Mouse (Mus musculus) CH12.LX (cell line): Measurements from ENCODE around the gene Tpd52l2. TPM values are rescaled to one million over a fixed set of nuclear protein-coding genes. Genes with fewer than 3 reads are reported as not detected.
A peak's percentile ranks its signal among the peaks of the same experiment; 100 is the strongest.

ENCODE experiments used
- DNase-seq: peaks from one replicate; pipeline ENCODE4 v3.0.0-alpha.2; 2013; ENCODE audit errors: extremely low read depth
- H3K27ac ChIP-seq: 2 replicates; pipeline ENCODE4 v1.5.1; 2012; ENCODE audit warnings: low read depth, mild to moderate bottlenecking, control low read depth, moderate library complexity; ENCODE audit not compliant: insufficient read depth
- H3K27me3 ChIP-seq: replicated peaks from 2 replicates; pipeline ENCODE3; 2012; ENCODE audit warnings: inconsistent platforms
- H3K36me3 ChIP-seq, 2 experiments: replicated peaks in 1 of 2; 2 replicates each; pipeline versions ENCODE3 to v1.6.1; 2012; ENCODE audit warnings: inconsistent platforms in 1 of 2, low read length in 1 of 2, mild to moderate bottlenecking in 1 of 2, mixed read lengths in 1 of 2, moderate library complexity in 1 of 2; ENCODE audit not compliant: control insufficient read depth in 1 of 2, insufficient read depth in 1 of 2
- H3K4me1 ChIP-seq, 2 experiments: 2 replicates each; pipeline ENCODE4 v1.6.1; 2012; ENCODE audit warnings: inconsistent platforms in 1 of 2, moderate library complexity in 1 of 2; ENCODE audit not compliant: insufficient read depth in 2 of 2, control insufficient read depth in 1 of 2
- H3K4me2 ChIP-seq: 2 replicates; pipeline ENCODE4 v1.6.1; 2012; ENCODE audit warnings: low read depth, mild to moderate bottlenecking, control low read depth; ENCODE audit not compliant: poor library complexity, insufficient read depth, severe bottlenecking
- H3K4me3 ChIP-seq, 3 experiments: fragments of 150-350 bp in 1 of 3; sonication (generic) in 1 of 3; replicated peaks in 1 of 3; 2 replicates each; pipeline versions ENCODE3 to v1.5.1; 2011 to 2012; ENCODE audit warnings: low read depth in 2 of 3, low read length in 2 of 3, mild to moderate bottlenecking in 2 of 3, moderate library complexity in 2 of 3, control low read depth in 1 of 3, improper control_type of control experiment in 1 of 3, inconsistent platforms in 1 of 3, mixed read lengths in 1 of 3; ENCODE audit not compliant: poor library complexity in 1 of 3
- H3K79me2 ChIP-seq: replicated peaks from 2 replicates; pipeline ENCODE4 v1.6.1; 2012; ENCODE audit warnings: mild to moderate bottlenecking, moderate library complexity; ENCODE audit not compliant: control insufficient read depth, poor library complexity, insufficient read depth, severe bottlenecking; ENCODE audit errors: extremely low read depth
- H3K9ac ChIP-seq: 2 replicates; pipeline ENCODE4 v1.6.1; 2012; ENCODE audit warnings: low read depth, mild to moderate bottlenecking, control low read depth, moderate library complexity; ENCODE audit not compliant: insufficient read depth
- H3K9me3 ChIP-seq: replicated peaks from 2 replicates; pipeline ENCODE3; 2012; ENCODE audit warnings: low read length, inconsistent platforms, mixed read lengths
- BHLHE40 ChIP-seq: IDR thresholded peaks from 2 replicates; pipeline ENCODE4 v1.6.1; 2011; ENCODE audit warnings: mild to moderate bottlenecking, low read depth, low read length, improper control_type of control experiment
- CTCF ChIP-seq, 2 experiments: IDR thresholded peaks in 1 of 2; conservative IDR thresholded peaks in 1 of 2; 2 replicates each; pipeline ENCODE4 v1.5.1; 2011 to 2012; ENCODE audit warnings: low read depth in 2 of 2, low read length in 2 of 2, improper control_type of control experiment in 1 of 2, inconsistent platforms in 1 of 2, mild to moderate bottlenecking in 1 of 2, moderate library complexity in 1 of 2
- E2F4 ChIP-seq: IDR thresholded peaks from 2 replicates; pipeline ENCODE4 v1.6.1; 2011; ENCODE audit warnings: low read depth, low read length, improper control_type of control experiment; ENCODE audit not compliant: insufficient replicate concordance
- ELF1 ChIP-seq: IDR thresholded peaks from 2 replicates; pipeline ENCODE4 v1.6.1; 2014; ENCODE audit warnings: low read depth, mild to moderate bottlenecking, inconsistent platforms, low read length, improper control_type of control experiment
- ETS1 ChIP-seq: conservative IDR thresholded peaks from 2 replicates; pipeline ENCODE4 v1.6.1; 2012; ENCODE audit warnings: low read depth, mild to moderate bottlenecking, inconsistent platforms, low read length, improper control_type of control experiment, moderate library complexity
- GABPA ChIP-seq: IDR thresholded peaks from 2 replicates; pipeline ENCODE4 v1.6.1; 2012; ENCODE audit warnings: low read depth, low read length, improper control_type of control experiment, inconsistent platforms; ENCODE audit not compliant: insufficient replicate concordance
- KAT2A ChIP-seq: IDR thresholded peaks from 2 replicates; pipeline ENCODE4 v1.6.1; 2012; ENCODE audit warnings: low read length, improper control_type of control experiment, inconsistent platforms; ENCODE audit not compliant: insufficient replicate concordance
- NELFE ChIP-seq: IDR thresholded peaks from 2 replicates; pipeline ENCODE4 v1.6.1; 2011; ENCODE audit warnings: low read depth, low read length, improper control_type of control experiment
- NRF1 ChIP-seq: IDR thresholded peaks from 2 replicates; pipeline ENCODE4 v1.6.1; 2014; ENCODE audit warnings: low read depth, mild to moderate bottlenecking, inconsistent platforms, low read length, improper control_type of control experiment, moderate library complexity
- PAX5 ChIP-seq: IDR thresholded peaks from 2 replicates; pipeline ENCODE4 v1.6.1; 2012; ENCODE audit warnings: low read length, inconsistent platforms, mixed read lengths
- RAD21 ChIP-seq: IDR thresholded peaks from 2 replicates; pipeline ENCODE4 v1.6.1; 2011; ENCODE audit warnings: low read depth, mild to moderate bottlenecking, low read length, improper control_type of control experiment, moderate library complexity
- RCOR1 ChIP-seq: conservative IDR thresholded peaks from 2 replicates; pipeline ENCODE4 v1.6.1; 2012; ENCODE audit warnings: low read depth, mild to moderate bottlenecking, inconsistent platforms, low read length, improper control_type of control experiment
- SMC3 ChIP-seq: IDR thresholded peaks from 2 replicates; pipeline ENCODE4 v1.6.1; 2011; ENCODE audit warnings: low read depth, low read length, improper control_type of control experiment
- TBP ChIP-seq: conservative IDR thresholded peaks from 2 replicates; pipeline ENCODE4 v1.6.1; 2011; ENCODE audit warnings: low read depth, low read length, improper control_type of control experiment
- TCF12 ChIP-seq: IDR thresholded peaks from 2 replicates; pipeline ENCODE4 v1.6.1; 2014; ENCODE audit warnings: low read depth, mild to moderate bottlenecking, inconsistent platforms, low read length, improper control_type of control experiment
- USF2 ChIP-seq: conservative IDR thresholded peaks from 2 replicates; pipeline ENCODE4 v1.6.1; 2011; ENCODE audit warnings: low read depth, low read length, improper control_type of control experiment
- ZKSCAN1 ChIP-seq: IDR thresholded peaks from 2 replicates; pipeline ENCODE4 v1.6.1; 2012; ENCODE audit warnings: low read depth, inconsistent platforms, low read length, improper control_type of control experiment, borderline replicate concordance
- dilution Hi-C: fragments of 300-500 bp; cut with MboI; formaldehyde crosslinking; loops from 2 replicates; pipeline ENCODE4 v1.14.3; 2020; ENCODE audit warnings: low sequenced_read_pairs; ENCODE audit not compliant: extremely low pct_unique_long_range_greater_than_20kb, extremely low pct_ligation_motif_present
- in situ Hi-C: fragments of 300-500 bp; cut with MboI; formaldehyde crosslinking; loops from 3 replicates; pipeline ENCODE4 v1.14.3; 2019; ENCODE audit warnings: low sequenced_read_pairs, low pct_ligation_motif_present, low pct_unique_long_range_greater_than_20kb, mixed read lengths
- polyA plus RNA-seq: library from polyadenylated mRNA; unstranded; fragments of >175 nt; gene quantifications from 2 replicates; pipeline ENCODE4 v1.2.1, GENCODE M21; 2012; ENCODE audit warnings: low read depth; ENCODE audit not compliant: insufficient read length
- total RNA-seq, 2 experiments: library from RNA; depleted of rRNA; stranded (reverse); fragments of 300-350 nt in 1 of 2; fragments of >200 nt in 1 of 2; gene quantifications; 2 replicates each; pipeline ENCODE4 v1.2.3; 2012 to 2014

Gene Tpd52l2
- total and polyA plus RNA-seq, 3 experiments: 80.7 to 126 (median 92.0) TPM

GRCm38 (mm10) chr2:181521491-181521890 lies 24.5 kb downstream of the Tpd52l2 start:
- Histone ChIP-seq H3K9me3 (no peaks in the 10 kb centered on the region), H3K27me3 (no peaks in the 10 kb centered on the region), H3K79me2 (peaks cover 60% of the 10 kb centered on the region), H3K4me2 (peak overlapping the region; percentile 85), H3K4me3 (peak overlapping the region; percentile 78 to 97 (median 90)), H3K36me3 (peaks cover 17 to 52% of the 10 kb centered on the region in 2 experiments), H3K27ac (no peak overlapping the region), H3K9ac (peak overlapping the region; percentile 97), H3K4me1 (peaks cover 7 to 41% of the 10 kb centered on the region in 2 experiments; a peak in 3 of 4 replicates)
- in situ Hi-C loops: no loop called here
- no peak for DNase-seq
- dilution Hi-C loops: no loop called here
- TF ChIP-seq NELFE: no peak
- TF ChIP-seq PAX5: no peak
- TF ChIP-seq ELF1: no peak
- no peak for TF ChIP-seq USF2
- no peak for TF ChIP-seq RCOR1
- TF ChIP-seq TCF12: no peak
- no peak for TF ChIP-seq ETS1
- TF ChIP-seq ZKSCAN1: no peak
- TF ChIP-seq E2F4: no peak
- no peak for TF ChIP-seq BHLHE40
- no peak for TF ChIP-seq GABPA
- no peak for TF ChIP-seq TBP

- DNase-seq: peak; percentile 62
- in situ Hi-C loops: no loop called here
- dilution Hi-C loops: no loop called here
- H3K4me2 ChIP-seq: no peak overlapping the region; the same call in 1 of the 2 replicates
- TF ChIP-seq SMC3: peak; percentile 50
- no peak for TF ChIP-seq GABPA
- TF ChIP-seq CTCF (conservative IDR thresholded peaks at IDR 0.05 in 1 of 2, IDR thresholded peaks at IDR 0.05 in 1 of 2; ENCODE audit: low read depth in 2 of 2, low read length in 2 of 2): peak; percentile 63 to 96
- TF ChIP-seq RAD21: peak; percentile 16
- no peak for TF ChIP-seq NRF1
- no peak for TF ChIP-seq KAT2A
- no peak overlapping the region for H3K27ac ChIP-seq
- no peak overlapping the region for H3K4me3 ChIP-seq
- H3K9ac ChIP-seq: no peak overlapping the region
- peaks cover 6 to 49% of the 10 kb centered on the region in 2 experiments for H3K36me3 ChIP-seq
- no peaks in the 10 kb centered on the region for H3K9me3 ChIP-seq
- H3K27me3 ChIP-seq: no peaks in the 10 kb centered on the region
- peaks cover 7 to 41% of the 10 kb centered on the region in 2 experiments; a peak in 3 of 4 replicates for H3K4me1 ChIP-seq
- peaks cover 72% of the 10 kb centered on the region for H3K79me2 ChIP-seq
These were observed 25.9 kb downstream of the Tpd52l2 start for GRCm38 (mm10) chr2:181522811-181523210.
